Mouse (Mus musculus) embryonic stem cell, embryonic (primary cell): Measurements from ENCODE around the gene Tead1.

Source experiments
- CTCF ChIA-PET, 4 experiments: fragments of 300-600 bp in 2 of 4; fragments of 350-600 bp in 2 of 4; sonication (Branson Sonifier 250); formaldehyde crosslinking; loops; one replicate each; lab custom pipeline; 2022; ENCODE audit warnings: inconsistent platforms in 2 of 4; lab: Charles Lee
- POLR2A ChIA-PET, 4 experiments: fragments of 300-600 bp in 2 of 4; fragments of 350-600 bp in 2 of 4; sonication (Branson Sonifier 250); formaldehyde crosslinking; loops; one replicate each; lab custom pipeline; 2022; ENCODE audit warnings: antibody characterized with exemption in 4 of 4, inconsistent platforms in 1 of 4; lab: Charles Lee

Gene Tead1

DNA sequence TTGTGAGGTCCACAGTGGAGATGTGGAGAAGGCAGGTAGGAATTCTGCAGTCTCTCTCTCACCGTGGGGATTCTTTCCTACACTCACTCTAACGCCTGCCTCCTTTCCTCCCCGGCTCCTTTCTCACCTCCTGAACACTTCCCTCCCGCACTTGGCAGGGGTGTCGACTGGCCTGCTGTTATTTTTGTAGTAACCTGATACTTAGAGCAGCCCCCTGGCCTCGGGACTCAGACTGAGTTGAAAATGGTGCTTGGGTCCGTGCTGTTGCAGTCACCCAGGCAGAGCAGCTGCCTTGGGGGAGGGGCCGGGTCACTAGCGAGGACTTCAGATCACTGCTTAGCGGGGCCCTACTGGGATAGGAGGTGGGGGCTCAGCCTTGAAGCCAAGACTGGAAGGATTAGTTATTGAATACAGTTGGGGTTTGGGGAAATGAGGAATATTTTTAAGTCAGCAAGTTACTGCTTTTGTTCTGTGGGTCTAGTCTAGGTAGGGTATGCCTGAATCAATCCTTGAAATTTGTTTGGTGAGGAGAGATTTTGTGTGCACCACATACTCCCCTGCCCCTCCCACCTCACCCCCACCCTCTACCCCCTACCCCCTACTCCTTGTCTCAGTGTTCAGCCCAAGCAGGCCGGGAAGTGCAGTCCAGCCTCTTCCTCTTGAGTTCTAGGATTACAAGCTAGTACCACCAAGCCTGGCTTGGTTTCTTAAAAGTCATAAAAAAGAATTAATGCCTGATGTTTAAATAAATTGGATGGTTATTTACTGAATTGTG is 64.7 kb downstream of the Tead1 start:
- POLR2A ChIA-PET = interaction anchor here in 3 of 4 experiments (0.6 to 14.2 kb wide), 17 partner anchors 9 to 111 kb away, joined by 3 to 105 read pairs (median 4); no protein-coding TSS in a partner anchor
- CTCF ChIA-PET = no interaction called here

DNA sequence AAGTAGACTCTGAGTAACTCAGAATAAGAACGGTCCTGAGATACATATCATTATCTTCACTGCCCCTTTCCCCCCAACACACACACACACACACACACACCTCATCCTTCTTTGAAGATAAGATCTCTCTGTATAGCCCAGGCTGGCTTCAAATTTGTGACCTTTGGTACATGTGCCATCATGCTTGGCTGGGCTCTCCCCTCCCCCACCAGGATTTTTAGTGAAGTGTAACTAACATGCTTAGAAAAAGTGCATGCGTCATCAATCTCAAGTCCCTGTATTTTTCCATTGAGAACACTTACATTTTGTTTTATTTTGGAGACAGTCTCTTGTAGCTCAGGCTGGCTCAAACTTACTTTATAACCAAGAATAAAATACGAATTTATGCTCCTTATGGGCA is 68.1 kb downstream of the Tead1 start:
- ChIA-PET CTCF (no interaction called here), POLR2A (interaction anchor here in 1 of 4 experiments (1.1 kb wide), 1 partner anchor 10 kb away, joined by 3 read pairs; no protein-coding TSS in a partner anchor)

DNA sequence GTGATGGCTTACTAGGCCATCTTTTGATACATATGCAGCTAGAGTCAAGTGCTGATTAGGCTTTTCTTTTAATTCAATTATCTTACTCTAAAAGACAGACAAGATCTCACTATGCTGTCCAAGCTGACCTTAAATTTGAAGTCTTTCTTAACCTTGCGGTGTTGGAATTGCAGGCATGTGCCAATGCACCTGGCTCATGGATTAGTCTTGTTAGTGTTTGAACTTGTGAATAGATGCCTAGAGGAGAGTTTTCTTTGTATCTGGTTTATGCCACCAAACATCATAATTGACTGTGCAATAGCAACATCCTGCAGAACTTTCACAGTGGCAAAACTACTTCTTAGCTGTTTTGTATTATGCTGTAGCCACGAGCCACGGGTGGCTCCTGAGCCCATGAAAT is 68.7 kb downstream of the Tead1 start:
- CTCF ChIA-PET = no interaction called here
- POLR2A ChIA-PET = interaction anchor here in 3 of 4 experiments (0.6 to 1.1 kb wide), 6 partner anchors 9 to 67 kb away, joined by 3 to 6 read pairs (median 3); no protein-coding TSS in a partner anchor

DNA sequence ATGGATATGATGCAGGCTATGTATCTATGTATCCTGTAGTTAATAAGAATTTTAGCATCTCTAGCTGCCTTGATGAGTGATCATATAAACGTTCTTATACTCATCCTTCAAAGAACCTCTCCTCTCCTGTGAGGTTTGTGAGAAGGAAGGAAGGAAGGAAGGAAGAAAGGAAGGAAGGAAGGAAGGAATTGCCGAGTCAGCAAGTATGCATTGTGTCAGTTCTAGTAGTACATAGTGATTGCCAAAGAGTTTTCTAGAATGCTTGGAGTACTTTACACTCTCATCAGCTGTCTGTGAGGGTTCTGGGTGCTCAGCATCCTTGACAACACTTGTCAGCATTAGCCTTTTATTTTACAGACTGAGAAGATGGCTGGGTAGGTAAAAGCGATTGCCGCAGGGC is 69.2 kb downstream of the Tead1 start:
- CTCF ChIA-PET = no interaction called here
- POLR2A ChIA-PET = interaction anchor here in 2 of 4 experiments (0.6 to 1.1 kb wide), 4 partner anchors 9 to 57 kb away, joined by 3 read pairs; no protein-coding TSS in a partner anchor

DNA sequence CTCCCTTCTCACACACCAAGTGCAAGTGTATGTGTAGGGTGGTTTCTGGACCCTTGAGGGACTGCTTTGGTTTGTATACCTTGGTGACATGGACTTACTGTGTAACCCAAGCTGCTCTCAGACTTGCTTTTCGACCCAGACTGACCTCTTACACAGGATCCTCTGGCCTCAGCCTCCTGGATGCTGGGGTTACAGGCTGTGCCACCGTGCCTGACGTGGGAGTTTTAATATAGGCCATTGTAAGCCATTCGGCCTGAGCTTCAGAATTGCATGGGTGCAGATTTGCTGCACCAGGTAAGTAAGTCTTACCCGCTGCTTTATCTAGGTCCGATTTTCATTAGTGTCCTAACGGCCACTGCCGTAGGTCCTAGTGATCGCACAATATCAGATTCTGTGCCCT is 71.0 kb downstream of the Tead1 start:
- ChIA-PET POLR2A (interaction anchor here in 3 of 4 experiments (0.7 to 2.1 kb wide), 12 partner anchors 8 to 201 kb away, joined by 3 to 8 read pairs (median 3); no protein-coding TSS in a partner anchor), CTCF (interaction anchor here in 1 of 4 experiments (0.6 kb wide), 1 partner anchor 9 kb away, joined by 4 read pairs; no protein-coding TSS in a partner anchor)

DNA sequence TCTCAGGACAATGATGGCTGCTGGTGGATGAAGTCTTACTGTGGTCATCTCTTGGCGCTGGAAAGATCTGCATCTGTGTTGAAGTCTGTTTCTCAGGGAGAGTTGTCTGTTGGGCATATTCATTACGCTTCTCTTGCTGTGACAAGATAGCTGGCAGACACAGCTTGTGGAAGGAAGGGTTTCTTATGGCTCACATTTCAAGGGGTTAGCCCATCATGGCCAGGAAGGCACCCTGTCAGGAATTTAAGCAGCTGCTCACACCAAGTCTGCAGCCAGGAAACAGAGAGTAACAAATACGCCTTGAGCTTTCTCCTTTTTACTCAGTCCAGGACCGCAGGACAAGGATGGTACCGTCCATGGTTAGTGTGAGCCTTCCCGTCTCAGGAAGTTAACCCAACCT is 73.2 kb downstream of the Tead1 start:
- ChIA-PET CTCF (no interaction called here), POLR2A (interaction anchor here in 2 of 4 experiments (0.8 to 3.1 kb wide), 8 partner anchors 9 to 73 kb away, joined by 3 to 15 read pairs (median 3); no protein-coding TSS in a partner anchor)

DNA sequence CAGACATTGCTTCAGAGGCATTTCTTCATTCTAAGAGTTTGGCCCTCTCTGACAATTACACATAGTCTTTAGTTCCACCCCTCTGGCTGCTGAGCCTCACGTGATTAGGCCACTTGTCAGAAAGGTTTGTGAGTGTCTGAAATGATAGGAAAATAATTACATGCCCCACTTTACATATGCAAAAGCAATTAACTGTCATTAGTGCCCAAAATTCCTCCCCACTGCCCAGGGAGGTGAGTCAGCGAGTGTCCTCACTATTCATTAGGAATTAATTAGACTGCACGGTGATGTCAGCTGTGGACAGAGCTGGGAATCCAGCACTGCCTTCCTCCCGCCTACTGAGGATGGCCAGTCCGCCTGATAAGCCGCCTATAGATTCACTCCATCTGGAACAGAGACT is 74.2 kb downstream of the Tead1 start:
- ChIA-PET POLR2A (interaction anchor here in 2 of 4 experiments (1.1 to 3.1 kb wide), 8 partner anchors 8 to 74 kb away, joined by 3 to 15 read pairs (median 4); no protein-coding TSS in a partner anchor), CTCF (no interaction called here)

DNA sequence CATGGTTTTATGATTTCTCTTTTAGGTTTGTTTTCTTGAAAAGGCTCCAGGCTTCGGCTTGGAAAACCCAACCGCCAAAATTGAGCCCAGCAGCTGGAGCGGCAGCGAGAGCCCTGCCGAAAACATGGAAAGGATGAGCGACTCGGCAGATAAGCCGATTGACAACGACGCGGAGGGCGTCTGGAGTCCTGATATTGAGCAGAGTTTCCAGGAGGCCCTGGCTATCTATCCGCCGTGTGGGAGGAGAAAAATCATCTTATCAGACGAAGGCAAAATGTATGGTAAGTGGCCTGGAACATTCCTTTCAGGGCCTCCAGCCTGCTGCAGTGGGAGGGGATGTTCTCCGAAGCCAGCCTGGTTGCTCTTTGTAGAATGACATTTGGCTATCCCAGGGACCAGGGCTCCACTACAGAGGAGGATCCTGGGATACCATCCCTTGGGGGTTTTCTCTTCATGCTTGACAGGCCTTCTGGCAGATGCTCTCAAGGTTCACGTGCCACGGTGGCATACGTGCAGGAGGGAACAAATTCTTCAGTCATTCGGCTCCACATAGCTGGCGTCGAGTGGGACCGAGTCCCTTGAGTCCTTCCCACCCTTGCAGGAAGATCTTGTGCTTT is 80.3 kb downstream of the Tead1 start:
- ChIA-PET CTCF (interaction anchor here in 1 of 4 experiments (0.6 kb wide), 1 partner anchor 9 kb away, joined by 4 read pairs; no protein-coding TSS in a partner anchor), POLR2A (interaction anchor here in 2 of 4 experiments (0.8 to 1.7 kb wide), 6 partner anchors 9 to 69 kb away, joined by 3 to 5 read pairs (median 4); no protein-coding TSS in a partner anchor)

DNA sequence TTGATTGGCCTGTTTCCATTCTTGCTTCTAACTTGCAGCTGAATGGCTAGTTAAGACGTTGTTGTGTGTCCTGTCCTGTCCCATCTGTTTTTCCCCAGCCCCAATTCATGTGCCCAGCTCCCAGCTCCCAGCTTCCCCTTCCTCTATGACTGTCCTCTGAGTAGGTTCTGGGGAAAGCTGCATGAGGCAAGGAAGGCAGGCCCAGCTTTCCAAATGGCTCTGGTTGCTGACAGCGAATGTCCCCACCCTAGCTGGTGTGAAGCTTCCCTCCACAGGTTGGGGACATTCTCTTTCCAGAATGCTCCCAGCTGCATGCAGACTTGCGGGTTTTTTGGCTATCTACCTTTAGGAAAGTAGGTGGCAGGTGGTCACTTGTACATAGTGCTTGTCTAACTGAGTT is 81.2 kb downstream of the Tead1 start:
- ChIA-PET POLR2A (interaction anchor here in 3 of 4 experiments (0.8 to 1.7 kb wide), 7 partner anchors 10 to 69 kb away, joined by 3 to 5 read pairs (median 3); no protein-coding TSS in a partner anchor), CTCF (no interaction called here)

DNA sequence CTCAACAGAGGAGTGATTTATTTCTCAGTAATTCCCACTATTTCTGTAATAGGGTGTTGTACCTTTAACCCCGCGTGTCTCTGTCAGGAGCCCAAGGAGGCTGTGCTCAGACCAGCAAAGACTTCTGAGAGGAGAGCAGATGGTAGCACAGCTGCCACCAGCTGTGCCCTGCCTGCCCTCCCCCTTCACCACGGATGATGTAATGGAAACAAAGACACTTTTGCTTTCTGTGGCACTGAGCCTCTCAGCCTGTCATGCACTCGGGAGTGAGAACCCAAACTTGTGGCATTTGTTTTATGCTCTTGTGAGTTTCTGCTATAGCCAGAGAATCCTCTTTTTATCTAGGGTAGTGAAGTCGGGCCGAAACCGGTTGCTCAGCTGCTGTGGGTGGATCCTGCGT is 81.7 kb downstream of the Tead1 start:
- ChIA-PET POLR2A (interaction anchor here in 2 of 4 experiments (1.0 to 2.4 kb wide), 9 partner anchors 8 to 38 kb away, joined by 3 to 8 read pairs (median 3); no protein-coding TSS in a partner anchor), CTCF (no interaction called here)

DNA sequence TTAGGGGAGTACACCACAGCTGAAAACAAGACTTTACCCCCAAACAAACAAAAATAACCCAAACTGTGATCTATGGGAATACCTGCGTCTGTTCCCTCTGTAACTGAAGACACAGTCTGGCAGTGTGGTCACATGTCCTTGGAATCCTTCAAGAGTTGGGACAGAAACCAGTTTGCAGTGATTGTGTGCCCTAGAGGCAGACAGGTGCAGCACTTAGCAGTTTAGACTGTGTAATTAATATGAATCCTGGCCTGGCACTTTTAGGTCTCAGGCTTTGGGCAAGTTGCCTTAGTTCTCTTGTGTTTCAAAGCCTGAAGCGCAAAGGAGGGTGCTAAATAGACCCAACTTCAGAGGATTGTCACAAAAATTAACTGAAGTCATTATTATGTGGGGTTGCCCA is 83.8 kb downstream of the Tead1 start:
- ChIA-PET POLR2A (interaction anchor here in 2 of 4 experiments (0.6 to 2.4 kb wide), 4 partner anchors 12 to 75 kb away, joined by 3 to 8 read pairs (median 4); no protein-coding TSS in a partner anchor), CTCF (no interaction called here)

DNA sequence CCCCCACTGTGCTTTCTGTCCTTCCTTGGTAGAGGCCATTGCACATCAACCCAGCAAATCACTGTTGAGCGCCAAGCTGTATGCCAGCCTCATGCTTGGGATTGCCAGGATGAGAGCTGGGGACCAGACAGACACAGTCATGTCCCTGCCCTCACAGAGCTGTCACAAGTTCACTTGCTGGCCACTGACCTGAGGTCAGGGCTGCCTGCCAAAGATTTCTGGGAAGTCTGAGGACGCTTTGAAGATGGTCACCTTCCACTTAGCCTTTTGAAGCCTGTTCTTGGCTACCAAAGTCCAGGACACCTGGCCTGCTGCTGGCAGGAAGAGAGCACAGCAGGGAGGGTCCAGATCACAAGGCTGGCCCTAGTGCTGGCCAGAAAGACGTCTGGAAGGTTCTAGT is 84.4 kb downstream of the Tead1 start:
- CTCF ChIA-PET = no interaction called here
- POLR2A ChIA-PET = interaction anchor here in 3 of 4 experiments (0.6 to 2.0 kb wide), 8 partner anchors 22 to 85 kb away, joined by 3 to 5 read pairs (median 3); no protein-coding TSS in a partner anchor

DNA sequence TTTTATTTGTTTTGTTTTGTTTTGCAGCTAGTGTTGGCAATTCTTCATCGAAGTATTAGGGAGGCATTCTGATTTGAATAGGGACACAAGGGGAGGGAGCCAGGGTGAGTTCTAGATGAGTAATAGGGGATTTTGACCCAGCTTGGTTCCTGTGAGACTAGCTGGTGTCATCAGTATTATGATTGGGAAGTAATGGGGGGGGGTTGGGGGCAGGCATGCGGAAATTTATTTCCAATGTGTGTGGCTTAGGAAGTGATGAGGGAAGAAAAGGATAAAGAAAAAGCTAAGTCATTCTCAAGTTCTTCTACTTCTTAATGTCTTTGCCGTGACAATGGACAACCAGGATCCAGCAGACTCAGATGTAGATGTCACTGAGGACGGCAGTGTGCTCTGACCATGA is 85.8 kb downstream of the Tead1 start:
- POLR2A ChIA-PET = interaction anchor here in 3 of 4 experiments (0.6 to 2.0 kb wide), 15 partner anchors 9 to 109 kb away, joined by 3 to 5 read pairs (median 3); no protein-coding TSS in a partner anchor
- CTCF ChIA-PET = interaction anchor here in 3 of 4 experiments (0.6 to 0.8 kb wide), 3 partner anchors 14 to 341 kb away, joined by 3 to 10 read pairs (median 7); no protein-coding TSS in a partner anchor

DNA sequence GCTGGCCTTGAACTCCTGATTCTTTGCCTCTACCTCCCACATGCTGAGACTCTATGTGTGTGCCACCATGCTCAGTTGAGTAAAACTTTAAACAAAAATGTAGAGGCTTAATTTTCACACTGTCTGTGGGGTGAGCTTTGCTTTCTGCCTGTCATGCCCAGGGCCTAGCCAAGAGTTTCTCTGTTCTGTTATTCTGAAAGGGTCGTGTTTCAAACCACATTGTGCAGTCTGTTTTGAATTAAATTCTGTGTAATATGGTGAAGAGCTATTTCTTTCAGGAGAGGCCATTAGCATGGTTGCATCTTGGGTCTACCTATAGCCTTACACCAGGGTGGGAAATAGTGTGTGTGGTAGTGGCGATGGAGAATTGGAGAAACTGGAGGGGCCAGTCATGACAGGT is 90.7 kb downstream of the Tead1 start:
- POLR2A ChIA-PET = interaction anchor here in 3 of 4 experiments (0.7 to 1.5 kb wide), 7 partner anchors 9 to 92 kb away, joined by 3 to 6 read pairs (median 4); no protein-coding TSS in a partner anchor
- CTCF ChIA-PET = interaction anchor here in 1 of 4 experiments (0.7 kb wide), 1 partner anchor 15 kb away, joined by 3 read pairs; no protein-coding TSS in a partner anchor

DNA sequence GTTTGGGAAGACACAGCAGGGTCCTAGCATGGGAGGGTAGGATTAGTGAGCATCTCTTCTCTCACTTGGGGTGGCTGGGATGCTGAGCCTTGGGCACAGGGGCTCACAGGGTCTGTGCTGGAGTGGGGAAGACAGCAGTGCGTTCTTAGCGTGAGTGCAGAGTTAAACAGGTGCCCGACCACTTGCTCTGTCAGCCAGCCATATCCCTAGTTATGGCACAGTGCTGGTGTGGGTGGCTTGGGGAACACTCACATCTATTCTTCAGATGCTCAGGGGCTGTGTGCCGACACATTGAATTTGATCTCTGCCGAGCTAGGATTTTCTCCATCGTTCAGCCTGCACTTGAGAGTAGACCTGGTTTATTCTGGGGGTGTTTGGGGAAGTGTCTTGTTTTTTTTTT is 92.3 kb downstream of the Tead1 start:
- ChIA-PET POLR2A (no interaction called here), CTCF (no interaction called here)

DNA sequence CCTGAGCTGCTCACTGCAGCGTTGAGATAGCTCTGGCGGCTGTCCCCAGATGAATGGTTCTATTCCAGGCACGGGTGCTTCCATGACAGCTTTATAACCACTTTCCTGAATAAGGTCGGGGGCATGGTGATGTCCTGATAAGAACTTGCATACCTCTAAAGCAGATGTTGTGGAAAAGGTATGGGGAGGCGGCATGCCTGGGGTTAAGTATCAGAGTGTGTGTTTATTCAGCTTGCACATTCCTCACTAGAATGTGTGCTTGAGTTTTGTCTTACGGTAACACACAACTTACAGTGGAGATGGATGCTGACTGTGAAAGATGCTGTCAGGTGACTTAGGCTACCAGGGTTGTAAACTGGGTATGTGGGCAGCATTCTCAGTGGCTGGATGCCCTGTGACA is 93.7 kb downstream of the Tead1 start:
- ChIA-PET CTCF (interaction anchor here in 2 of 4 experiments (0.5 to 0.6 kb wide), 3 partner anchors 11 to 52 kb away, joined by 3 read pairs; no protein-coding TSS in a partner anchor), POLR2A (interaction anchor here in 2 of 4 experiments (0.6 to 1.6 kb wide), 6 partner anchors 8 to 756 kb away, joined by 3 to 5 read pairs (median 3); no protein-coding TSS in a partner anchor)

DNA sequence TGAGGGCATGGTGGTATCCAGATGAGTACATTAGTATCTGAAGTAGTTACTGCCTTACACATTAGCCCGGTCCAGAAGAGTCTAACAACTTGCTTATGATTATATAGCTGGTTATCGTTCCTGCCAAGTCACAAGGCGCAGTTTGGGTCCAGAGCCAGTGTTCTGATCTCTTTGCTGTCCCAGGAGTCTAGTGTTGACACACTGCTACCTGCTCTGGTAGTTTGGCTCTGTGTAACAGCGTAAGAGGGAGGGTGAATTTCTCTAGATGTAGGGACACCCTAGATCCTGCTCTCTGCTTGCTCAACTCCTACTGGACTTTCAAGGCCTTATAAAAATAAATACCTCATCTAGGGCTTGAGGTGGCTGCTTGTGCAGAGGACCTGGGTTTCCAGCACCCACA is 94.5 kb downstream of the Tead1 start:
- POLR2A ChIA-PET = interaction anchor here in 3 of 4 experiments (0.5 to 1.6 kb wide), 6 partner anchors 9 to 346 kb away, joined by 3 to 4 read pairs (median 4); no protein-coding TSS in a partner anchor
- CTCF ChIA-PET = interaction anchor here in 3 of 4 experiments (0.5 to 0.8 kb wide), 3 partner anchors 10 to 51 kb away, joined by 3 read pairs; no protein-coding TSS in a partner anchor

DNA sequence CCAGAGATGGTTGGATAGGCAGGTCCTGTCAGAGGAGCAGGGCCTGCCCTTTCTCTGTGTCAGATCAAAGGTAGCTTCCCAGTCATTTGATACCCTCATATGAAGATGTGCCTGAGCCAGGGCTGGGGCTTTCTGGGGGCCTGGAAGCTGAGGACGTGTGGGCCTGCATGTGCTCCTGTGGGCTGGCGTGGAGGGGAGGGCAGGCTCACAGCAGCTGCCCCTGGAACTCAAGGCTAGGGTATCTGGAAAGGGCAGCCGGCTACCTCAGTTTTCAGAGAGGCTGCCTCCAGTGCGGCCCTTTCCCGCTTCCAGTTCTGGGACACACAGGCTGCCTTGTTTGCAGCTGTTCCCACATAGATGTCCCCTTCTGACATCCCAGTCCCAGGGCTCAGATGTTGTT is 96.7 kb downstream of the Tead1 start:
- POLR2A ChIA-PET = interaction anchor here in 3 of 4 experiments (0.5 to 2.2 kb wide), 8 partner anchors 9 to 95 kb away, joined by 3 to 6 read pairs (median 4); no protein-coding TSS in a partner anchor
- CTCF ChIA-PET = interaction anchor here in 1 of 4 experiments (0.7 to 1.3 kb wide), 2 partner anchors 8 to 79 kb away, joined by 3 read pairs; no protein-coding TSS in a partner anchor
